Mouse (Mus musculus) urinary bladder, postnatal 4 days (tissue): ENCODE results near the gene Snai1.

ENCODE experiments used
- DNase-seq, 2 experiments: peaks; one replicate each; pipeline ENCODE4 v3.0.0; 2021 to 2022; ENCODE audit warnings: low spot score in 2 of 2

Snai1 gene

GRCm38 (mm10) chr2:167537476-167538297 lies at the start of gene Snai1:
Gene Snai1, plus strand, starts transcription at chr2:167538195.
- peak; percentile 96 for DNase-seq

- no peak for DNase-seq
Observed at GRCm38 (mm10) chr2:167490813-167491525, 47.0 kb upstream of the Snai1 start.

- no peak for DNase-seq
Observed at GRCm38 (mm10) chr2:167491757-167492708, 46.0 kb upstream of the Snai1 start, which contains the start of gene Rnf114. Gene Rnf114, plus strand, starts transcription at chr2:167492645.

GRCm38 (mm10) chr2:167492713-167493636 lies 45.0 kb upstream of the Snai1 start, which contains the start of gene Spata2:
Gene Spata2, minus strand, starts transcription at chr2:167492887.
- peak; percentile 85 to 89 for DNase-seq

- no peak for DNase-seq
Observed at GRCm38 (mm10) chr2:167496437-167496836, 41.6 kb upstream of the Snai1 start.

GRCm38 (mm10) chr2:167497272-167497671 lies 40.7 kb upstream of the Snai1 start:
- no peak for DNase-seq

GRCm38 (mm10) chr2:167502554-167503252 lies 35.3 kb upstream of the Snai1 start:
- DNase-seq: no peak

GRCm38 (mm10) chr2:167503253-167503895 lies 34.6 kb upstream of the Snai1 start:
- DNase-seq: peak; percentile 84 to 90

- DNase-seq: peak in 1 of 2 experiments; percentile 38
Observed at GRCm38 (mm10) chr2:167503896-167504349, 34.1 kb upstream of the Snai1 start.

GRCm38 (mm10) chr2:167505127-167505526 lies 32.9 kb upstream of the Snai1 start:
- no peak for DNase-seq

- DNase-seq: no peak
Observed at GRCm38 (mm10) chr2:167506546-167507260, 31.3 kb upstream of the Snai1 start.

- DNase-seq: no peak
Observed at GRCm38 (mm10) chr2:167507719-167508385, 30.1 kb upstream of the Snai1 start.

- no peak for DNase-seq
Observed at GRCm38 (mm10) chr2:167508569-167508968, 29.4 kb upstream of the Snai1 start.

- no peak for DNase-seq
Observed at GRCm38 (mm10) chr2:167510485-167510884, 27.5 kb upstream of the Snai1 start.

GRCm38 (mm10) chr2:167512365-167512764 lies 25.6 kb upstream of the Snai1 start:
- DNase-seq: no peak

- no peak for DNase-seq
Observed at GRCm38 (mm10) chr2:167512970-167513369, 25.0 kb upstream of the Snai1 start.

- no peak for DNase-seq
Observed at GRCm38 (mm10) chr2:167514641-167515040, 23.4 kb upstream of the Snai1 start.

- DNase-seq: no peak
Observed at GRCm38 (mm10) chr2:167515688-167516087, 22.3 kb upstream of the Snai1 start.
